Mouse (Mus musculus) brain, adult 2 months (tissue): ENCODE data around the gene Tmem63c.
A peak's percentile ranks its signal among the peaks of the same experiment; 100 is the strongest.

Source experiments
- DNase-seq: peaks from one replicate; pipeline ENCODE4 v3.0.0; 2011; ENCODE audit warnings: low read depth, low spot score

Gene Tmem63c

DNA sequence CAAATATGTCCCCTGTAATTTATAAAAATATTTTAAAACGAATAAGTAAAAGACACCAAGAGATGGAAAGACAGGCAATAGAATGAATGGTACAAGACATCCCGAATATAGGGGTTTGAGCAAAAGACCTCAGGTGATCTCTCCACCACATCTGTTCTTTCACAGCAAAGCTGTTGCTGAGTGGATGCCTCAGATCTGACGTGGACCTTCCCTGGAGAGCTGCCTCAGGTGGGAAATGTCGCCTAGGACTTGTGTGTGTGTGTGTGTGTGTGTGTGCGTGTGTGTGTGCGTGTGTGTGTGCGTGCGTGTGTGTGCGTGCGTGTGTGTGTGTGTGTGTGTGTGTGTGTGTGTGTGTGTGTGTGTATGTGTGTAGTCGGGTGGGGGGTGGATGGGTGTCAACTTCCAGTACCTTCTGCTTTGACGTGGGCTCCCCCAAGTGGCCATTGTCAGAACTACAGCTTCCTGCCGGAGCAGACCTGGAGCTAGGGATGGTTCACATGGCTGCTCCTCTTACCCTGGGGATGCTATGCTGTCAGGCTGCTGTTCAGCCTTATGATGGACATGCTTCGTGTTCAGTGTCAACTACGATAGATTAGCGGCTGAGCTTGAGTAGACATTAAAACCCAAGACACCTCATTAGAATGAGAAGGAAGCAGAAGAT lies 31.7 kb downstream of the Tmem63c start:
- peak; percentile 94 for DNase-seq

DNA sequence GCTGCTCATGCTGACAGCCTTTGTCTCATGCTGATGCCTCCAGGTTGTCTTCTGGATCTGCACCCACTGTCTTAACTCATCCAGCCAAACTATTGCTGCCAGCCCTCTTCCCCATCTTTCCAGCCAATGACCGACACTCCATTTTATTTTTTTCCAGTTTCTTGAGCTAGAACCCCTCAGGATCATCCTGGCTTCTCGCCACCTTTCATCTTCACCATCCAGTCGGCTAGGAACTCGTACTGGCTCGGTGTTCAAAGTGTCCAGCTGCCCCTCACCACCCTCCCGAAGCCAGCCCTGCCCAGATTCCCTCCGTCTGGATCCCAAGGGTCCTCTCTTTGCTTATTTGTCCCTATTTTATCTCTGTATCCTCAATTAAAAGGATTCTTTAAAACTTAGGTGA lies 33.7 kb downstream of the Tmem63c start:
- no peak for DNase-seq

DNA sequence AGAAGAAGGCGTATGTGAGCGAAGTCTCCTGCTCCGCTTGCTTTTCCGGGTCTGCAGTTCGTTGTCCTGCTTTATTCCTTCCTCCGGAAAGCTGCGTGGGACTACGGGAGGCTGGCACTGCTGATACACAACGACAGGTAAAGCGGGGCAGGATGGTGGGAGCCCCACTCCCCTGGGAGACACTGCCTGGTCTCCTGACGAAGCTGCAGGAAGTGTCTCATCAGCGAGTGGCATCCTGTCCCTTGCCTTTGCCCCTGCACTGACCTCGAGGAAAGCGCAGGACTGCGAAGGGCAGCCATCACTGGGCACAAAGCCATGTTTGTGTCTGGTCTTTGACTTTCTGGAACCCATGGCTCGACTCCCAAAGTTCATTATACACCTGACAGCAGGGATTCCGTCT lies 35.9 kb downstream of the Tmem63c start:
- no peak for DNase-seq

DNA sequence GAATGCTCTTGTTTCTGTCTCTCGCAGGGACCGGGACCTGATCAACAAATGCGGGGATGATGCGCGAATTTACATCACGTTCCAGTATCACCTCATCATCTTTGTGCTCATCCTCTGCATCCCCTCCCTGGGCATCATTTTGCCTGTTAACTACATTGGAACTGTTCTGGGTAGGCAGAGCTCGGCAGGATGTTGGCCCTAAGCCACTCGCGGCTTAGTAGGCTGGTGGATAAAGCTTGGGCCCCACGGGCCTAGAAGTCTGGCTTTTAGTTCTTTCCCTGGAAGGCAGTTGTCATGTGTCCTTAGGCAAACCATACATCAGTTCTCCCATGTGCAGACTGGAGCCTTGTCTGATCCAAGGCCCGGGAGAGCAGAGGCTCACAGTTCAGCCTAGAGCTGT lies 44.3 kb downstream of the Tmem63c start:
- peak; percentile 54 for DNase-seq

DNA sequence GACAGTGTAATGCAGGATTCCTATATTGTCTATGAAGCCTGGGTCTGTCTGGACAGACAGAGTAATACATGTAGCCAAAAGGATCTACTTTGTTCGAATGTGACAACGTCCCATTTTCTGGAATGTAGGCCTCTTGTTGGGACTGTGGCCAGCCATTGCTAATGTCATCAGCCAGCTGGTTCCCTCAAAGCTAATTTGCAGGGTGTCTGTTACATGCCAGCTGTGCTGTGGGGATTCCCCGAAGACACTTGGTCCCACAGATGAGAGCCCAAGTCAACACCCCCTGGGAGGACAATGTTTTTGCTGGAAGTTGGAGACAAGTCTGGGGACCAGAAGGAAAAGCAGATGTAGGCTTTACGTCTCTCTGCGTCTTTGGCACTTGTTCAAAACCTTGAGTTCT lies 45.3 kb downstream of the Tmem63c start:
- DNase-seq: peak; percentile 63

DNA sequence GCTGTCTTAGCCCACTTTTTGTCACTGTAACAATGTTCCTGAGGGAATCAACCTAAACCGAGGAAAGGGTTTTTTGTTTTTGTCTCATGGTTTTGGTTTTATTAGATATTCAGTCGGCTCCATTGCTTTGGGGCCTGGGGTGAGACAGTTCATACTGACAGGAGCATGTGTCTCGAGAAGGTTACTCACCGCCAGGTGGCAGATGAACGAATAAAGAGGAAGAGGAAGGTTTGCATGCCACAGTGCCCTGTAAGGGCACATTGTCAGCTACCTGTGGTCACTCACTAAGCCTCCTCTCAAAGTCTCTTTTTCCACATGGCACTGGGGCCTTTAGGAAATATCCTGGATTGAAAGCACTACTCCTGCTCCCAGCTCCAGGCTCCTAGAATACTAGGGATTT lies 49.4 kb downstream of the Tmem63c start:
- no peak for DNase-seq

DNA sequence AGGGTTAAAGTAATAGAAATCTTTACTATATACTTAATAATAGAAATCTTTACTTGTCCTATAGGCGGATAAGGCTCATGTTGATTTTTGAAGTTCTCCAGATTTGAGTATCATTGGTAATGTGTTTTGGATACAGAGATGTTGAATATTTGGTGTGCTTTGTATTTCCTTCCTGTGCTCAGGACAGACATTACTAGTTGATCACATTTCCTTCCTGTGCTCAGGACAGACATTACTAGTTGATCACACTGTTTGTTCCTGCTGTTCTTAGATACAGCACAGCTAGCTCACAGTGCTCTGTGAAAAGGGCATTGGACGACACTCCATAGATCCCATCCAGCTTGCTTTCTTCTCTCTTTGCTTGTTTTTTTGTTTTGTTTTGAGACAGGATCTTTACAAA lies 55.5 kb downstream of the Tmem63c start:
- no peak for DNase-seq

DNA sequence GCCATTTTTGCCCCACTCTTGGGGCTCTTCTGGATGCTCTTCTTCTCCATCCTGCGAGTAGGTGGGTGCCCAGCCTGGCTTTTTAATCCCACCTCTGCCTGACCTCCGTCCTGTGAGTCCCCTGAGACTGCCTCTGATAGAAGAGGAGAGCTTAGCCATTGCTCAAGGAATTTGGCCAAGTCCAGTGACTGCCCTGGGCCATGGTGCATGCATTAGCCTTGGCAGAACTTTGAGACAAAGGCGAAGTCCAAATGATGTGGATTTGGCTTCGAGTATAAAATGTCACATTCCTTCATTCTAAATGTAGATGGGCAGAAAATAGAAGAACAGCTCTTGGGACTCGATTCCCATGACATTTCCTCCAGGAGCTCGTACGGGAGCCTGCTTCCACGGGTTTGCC lies 61.7 kb downstream of the Tmem63c start:
- no peak for DNase-seq

DNA sequence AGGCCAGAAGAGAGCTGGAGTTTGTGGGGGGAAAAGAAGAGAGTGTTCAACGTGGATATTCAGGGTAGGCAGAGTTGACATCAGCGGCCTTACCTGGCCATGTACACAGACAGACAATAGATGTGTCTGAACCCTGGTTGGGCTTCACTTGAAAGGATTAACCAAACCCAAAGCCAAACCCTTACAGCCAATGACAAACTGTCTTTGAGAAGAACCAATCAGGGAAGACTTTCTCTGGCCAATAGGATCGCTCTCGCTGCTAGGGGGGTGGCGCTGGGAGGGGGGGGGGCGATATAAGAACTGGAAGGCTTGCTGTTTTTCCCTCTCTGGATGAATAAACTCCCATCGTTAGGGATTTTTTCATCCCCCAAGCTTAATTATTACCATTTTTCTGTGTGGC lies 66.1 kb downstream of the Tmem63c start:
- peak; percentile 13 for DNase-seq

DNA sequence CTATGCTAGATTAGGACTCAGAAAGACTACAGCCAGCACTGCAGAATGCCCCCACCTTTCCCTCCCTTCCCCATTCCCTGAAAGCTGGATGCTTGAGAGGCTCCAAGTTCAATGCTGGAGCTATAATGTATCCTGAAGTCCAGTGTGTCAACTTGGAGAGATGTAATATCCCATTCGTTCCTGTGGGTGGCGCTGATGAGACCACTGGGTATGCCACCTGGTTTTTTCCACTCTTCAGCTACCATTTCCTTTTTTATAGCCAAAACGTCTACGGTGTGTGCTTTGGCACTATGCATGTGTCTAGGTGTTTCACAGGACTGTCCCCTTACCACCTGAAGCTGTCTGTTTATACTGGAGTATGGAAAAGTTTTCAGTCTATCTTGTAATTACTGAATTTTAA lies 67.2 kb downstream of the Tmem63c start:
- DNase-seq: peak; percentile 50

DNA sequence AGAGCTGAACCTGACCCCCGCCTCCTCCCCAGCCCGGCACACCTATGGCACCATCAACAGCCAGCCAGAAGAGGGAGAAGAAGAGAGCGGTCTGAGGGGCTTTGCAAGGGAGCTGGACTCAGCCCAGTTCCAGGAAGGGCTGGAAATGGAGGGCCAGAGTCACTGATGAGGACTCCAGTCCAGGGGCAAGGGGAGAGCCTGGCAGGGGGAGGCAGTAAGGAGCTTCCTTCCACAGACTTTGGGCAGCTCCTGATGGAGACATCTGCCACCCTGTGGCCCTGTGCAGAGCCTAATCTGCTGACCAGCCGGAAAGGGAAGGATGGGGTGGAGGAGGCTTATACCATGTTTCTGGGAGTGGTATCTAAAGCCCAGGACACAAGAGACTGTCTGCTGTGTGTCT lies 68.1 kb downstream of the Tmem63c start:
- DNase-seq: no peak

DNA sequence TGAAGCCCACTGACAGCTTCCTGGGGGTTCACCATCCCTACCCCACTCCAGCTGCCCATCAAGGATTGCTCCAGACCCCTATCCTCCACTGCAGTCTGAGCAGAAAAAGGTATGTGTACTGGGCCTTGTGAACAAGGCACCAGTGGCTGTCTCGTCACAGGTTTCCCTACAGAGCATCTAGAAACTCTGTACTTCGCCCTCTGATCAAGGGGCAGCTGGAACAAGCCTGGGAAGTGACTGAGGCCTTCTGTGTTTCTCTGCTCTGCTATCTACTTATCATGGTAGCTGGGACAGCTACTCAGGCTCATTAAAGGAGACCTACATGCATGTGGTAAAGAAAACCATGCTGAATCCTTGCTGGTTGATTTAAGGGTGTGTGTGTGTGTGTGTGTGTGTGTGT lies 68.6 kb downstream of the Tmem63c start:
- no peak for DNase-seq

DNA sequence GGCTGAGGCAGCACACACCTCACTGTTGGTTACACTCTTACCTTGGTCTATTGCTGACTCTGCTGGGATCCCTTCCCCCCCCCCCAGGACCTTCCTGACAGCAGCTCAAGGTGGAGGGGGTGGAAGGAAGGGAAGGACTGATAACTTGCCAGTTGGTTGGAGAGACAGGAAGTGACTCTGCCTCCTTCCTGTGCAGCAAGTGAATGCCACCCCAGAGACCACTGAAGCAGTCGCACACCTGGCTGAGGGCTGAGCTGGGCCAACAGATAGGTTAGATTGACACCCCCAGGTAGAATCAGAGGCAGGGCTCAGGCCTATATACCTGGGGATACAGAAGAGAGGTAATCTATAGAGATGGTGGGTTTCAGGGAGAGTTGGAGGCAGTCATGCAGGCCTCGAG lies 70.8 kb downstream of the Tmem63c start:
- no peak for DNase-seq

DNA sequence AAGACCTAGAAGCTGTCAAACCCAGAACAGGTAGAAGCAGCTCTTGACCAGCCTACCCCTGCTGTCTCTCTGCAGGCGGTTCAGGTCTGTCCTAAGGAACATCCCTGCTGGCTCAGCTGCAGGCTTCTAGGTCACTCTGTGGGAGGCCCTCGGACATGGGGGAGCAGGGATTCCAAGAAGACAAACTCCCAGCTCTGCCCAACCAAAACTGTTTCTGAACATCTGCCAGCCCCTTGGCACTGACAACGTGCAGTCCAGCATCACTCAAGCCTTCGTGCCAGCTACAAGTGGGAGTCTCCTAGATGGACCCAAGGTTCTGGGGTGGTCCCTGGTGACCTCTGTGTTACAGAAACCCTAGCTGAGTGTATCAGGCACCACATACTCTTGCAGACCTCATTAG lies 72.1 kb downstream of the Tmem63c start:
- DNase-seq: peak; percentile 31

DNA sequence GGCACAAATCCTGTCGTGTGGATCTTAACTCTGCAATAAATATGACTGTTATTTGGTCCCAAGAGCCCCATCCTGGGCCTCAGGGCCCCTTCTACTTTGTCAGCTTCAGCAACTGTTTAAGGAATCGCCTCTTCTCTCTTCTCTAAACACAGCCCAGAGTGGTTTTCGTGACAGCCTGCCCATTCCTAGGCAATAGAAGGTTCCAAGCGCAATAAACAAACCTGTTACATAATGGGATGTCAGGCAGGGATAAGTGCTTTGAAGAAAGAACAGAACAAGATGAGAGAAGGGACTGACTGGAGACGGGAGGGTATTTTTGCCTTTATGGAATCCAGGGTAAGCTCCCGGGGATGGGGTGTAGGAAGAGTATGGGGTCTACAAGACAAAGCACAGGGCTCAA lies 72.5 kb downstream of the Tmem63c start:
- DNase-seq: peak; percentile 69

DNA sequence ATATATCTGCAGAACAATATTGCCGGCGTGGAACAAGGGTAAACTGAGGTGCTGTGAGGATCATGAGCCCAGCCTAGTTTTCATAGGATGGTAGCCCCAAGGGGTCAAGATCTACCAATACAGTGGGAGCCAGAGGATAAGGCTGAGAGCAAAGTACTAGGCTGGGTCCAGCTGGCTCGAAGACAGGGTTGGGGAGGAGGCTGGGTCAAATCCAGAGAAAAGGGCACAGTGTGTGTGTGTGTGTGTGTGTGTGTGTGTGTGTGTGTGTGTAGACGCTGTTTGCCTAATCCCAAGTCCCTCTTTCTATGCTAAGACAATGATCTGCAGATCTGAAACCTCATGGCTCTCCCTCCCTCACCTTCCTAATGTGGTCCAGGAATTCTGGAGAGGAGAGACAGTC lies 79.2 kb downstream of the Tmem63c start:
- DNase-seq: no peak

DNA sequence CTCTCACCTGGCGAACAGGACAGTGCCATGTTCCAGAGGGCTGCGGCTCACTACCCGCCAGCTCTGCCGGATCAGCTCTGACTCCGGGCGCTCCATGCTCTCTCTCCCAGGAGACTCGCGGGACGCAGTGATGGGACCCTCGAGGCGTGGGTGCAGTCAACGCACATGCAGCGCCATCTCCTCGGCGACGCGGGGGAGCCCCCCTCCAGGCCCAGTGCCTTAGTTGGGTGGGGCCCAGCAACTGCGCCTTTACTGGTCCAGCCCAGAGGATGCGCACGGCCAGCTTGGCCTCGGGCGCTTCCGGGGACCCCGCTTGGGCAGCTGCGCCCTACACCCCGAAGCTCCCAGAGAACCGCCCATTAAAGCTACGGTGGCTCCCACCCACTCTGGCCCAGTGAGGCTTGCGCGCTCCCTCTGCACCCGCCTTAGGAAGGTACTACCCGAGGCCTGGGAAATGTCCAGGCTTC lies 81.1 kb downstream of the Tmem63c start, which contains the start of gene Ngb:
Gene Ngb, minus strand, starts transcription at position 375 of the 467 bp plus-strand sequence.
- DNase-seq: no peak

DNA sequence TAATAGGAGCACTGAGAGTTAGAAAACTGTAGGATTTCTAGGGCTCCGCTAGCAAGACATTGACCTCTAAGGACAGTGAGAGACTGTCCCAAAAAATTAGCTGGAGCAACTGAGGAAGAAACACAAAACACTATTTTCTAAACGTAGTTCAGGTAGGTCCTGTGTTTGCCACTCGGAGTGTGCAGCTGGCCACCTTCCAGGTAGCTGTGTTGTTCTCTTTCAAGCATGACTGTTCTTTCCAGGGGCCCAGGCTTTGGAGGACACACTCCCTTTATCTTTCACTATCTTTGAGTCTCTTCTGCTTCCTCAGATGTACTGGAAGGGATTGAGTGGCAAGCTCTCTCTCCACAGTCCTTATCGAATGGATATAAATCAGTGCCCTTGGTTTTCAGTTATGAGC lies 82.3 kb downstream of the Tmem63c start:
- DNase-seq: no peak

DNA sequence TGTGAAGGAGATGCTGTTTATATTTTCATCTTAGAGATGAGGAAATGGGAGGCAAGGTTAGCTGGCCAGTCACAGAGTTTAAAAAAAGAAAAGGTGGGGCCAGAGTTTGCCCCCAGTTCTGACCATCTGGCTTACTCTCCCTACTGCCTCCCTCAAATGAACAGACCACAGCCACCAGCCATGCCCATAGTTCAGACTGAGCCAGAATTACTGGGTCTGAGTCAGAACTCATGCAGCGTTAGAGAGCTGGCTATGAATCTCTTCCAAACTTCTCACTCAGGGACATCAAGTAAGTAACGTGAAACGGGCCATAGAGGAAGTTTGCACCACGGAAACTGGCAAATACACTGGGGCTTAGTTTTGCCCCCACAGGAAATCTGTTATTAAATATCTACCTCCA lies 83.7 kb downstream of the Tmem63c start:
- DNase-seq: peak; percentile 51

DNA sequence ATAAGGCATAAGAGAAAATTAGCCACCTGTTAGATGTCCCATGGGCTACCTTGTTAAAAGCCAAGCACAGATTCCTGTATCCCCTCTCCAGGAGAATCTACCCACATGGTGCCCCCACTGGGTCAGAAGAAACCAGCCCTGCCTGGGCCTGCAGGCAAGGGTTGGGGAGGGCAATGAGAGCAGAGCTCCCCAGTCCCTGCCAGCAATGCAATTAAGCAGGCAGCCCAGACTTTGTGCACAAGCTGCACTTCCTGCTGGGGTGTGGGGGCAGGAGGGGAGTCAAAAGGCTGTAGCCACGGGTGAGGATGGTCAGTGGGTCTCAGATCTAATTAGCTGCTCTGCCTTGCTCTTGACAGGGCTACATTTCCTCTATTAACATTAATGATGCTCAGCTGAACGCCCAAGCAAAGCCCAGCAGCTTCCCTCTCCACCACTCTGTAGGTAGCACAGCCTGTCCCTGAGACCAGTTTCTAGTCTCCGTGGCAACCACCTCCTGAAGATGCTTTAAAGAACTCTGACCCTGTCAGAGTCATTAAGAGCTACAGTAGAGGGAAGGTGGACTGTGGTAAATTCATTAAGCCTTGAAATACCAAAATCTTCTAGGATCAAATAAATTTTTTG lies 86.3 kb downstream of the Tmem63c start:
- DNase-seq: peak; percentile 16

DNA sequence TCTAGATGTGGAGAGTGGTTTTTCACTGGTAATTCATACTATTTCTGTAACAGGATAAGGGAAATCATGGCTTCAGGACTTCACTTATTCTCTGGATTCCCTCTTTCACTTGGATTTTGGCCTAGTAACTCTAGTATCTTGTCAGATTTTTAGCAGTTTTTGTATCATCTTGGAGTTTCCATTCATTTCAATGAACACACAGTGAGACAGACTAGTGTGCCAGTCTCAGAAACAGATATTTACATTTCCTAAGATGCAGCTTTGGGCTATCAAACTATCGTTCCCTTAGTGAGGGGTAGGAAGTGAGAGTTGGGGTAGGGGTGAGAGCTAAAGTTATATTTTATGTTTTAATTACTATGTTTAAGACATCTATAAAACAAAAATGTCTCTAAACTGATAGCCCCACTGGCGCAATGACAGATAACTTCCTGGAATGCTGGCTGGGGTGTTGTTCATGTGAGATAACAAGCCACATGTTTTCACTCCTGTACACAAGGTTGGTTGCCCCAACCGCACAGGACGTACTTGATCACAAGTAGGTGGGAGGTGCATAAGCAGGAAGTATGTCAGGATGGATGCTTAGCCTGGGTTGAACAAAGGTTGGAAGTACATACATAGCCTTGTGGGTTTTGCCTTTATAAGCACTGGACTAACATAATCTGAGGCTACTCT lies 100.9 kb downstream of the Tmem63c start:
- no peak for DNase-seq

DNA sequence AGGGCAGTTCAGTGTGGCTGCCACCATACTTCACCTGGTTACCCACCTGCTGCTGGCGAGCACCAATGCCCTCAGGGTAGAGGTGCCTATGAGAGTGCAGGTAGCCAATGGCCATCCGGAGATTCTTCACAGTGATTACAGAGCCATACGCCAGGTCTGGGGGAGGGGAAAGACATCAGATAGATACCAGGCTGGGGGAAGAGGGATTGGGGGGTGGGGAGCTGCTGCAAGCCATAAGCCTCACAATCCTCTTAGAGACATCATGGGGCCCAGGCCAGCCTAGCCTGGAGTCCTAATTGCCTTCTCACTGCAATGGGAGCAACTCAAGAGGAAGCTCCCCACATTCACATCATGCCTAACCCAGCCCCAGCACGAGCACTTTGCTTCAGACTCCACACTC lies 106.1 kb downstream of the Tmem63c start:
- DNase-seq: no peak

DNA sequence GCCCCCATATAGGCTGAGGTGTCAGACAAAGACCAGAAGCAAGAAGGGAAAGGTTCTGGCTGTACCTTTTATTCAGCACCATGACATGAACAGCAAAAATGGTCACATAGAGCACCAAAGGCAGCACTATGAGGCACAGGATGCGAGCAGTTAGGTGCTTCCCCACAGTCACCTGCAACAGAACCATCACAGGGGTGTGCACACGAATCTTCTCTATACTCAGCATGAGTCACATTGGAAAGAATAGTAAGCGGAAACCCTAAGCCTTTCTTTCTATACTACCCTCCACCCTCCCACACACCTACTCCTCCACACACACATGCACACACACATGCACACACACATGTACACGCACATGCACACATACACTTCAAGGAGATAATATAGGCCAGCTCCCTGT lies 109.1 kb downstream of the Tmem63c start:
- DNase-seq: no peak
